Mouse (Mus musculus): Measurements from ENCODE around the gene Ubac2. TPM values are rescaled to one million over a fixed set of nuclear protein-coding genes. Genes with fewer than 3 reads are reported as not detected.

Gene Ubac2
- polyA plus RNA-seq, 1 experiment from 2014 or later: 38.5 TPM

- TF ChIP-seq EP300 (optimal IDR thresholded peaks at IDR 0.05) (no peak), CTCF (IDR thresholded peaks at IDR 0.05; ENCODE audit: low read depth) (no peak)
- no peaks in the 10 kb centered on the region for H3K27me3 ChIP-seq (ENCODE audit: control insufficient read depth, insufficient read depth, low read length)
- no peaks in the 10 kb centered on the region for H3K9me3 ChIP-seq (ENCODE audit: control insufficient read depth, low read length)
- H3K36me3 ChIP-seq (ENCODE audit: control insufficient read depth, insufficient read depth, low read length): peaks cover 12% of the 10 kb centered on the region; the same call in 1 of the 2 replicates
- H3K4me2 ChIP-seq (replicated peaks; ENCODE audit: low read depth): no peak overlapping the region
- H3K4me3 ChIP-seq (ENCODE audit: low read depth, low read length): no peak overlapping the region
- no peak for ATAC-seq (ENCODE audit: low FRiP score, low TSS enrichment)
- no peak for DNase-seq (ENCODE audit: low spot score)
- no peak overlapping the region for H3K9ac ChIP-seq (ENCODE audit: low read length)
- H3K27ac ChIP-seq (replicated peaks): no peak overlapping the region
- no peaks in the 10 kb centered on the region for H3K4me1 ChIP-seq (replicated peaks; ENCODE audit: control insufficient read depth, insufficient read depth)
These were observed 145.5 kb downstream of the Ubac2 start for GRCm38 (mm10) chr14:122023928-122024327.

GRCm38 (mm10) chr14:122028926-122029745 is 150.7 kb downstream of the Ubac2 start:
- WGBS: 82% methylated on average over 11 of the region's 11 CpGs
- no peak for DNase-seq (ENCODE audit: low spot score)
- Histone ChIP-seq H3K9me3 (ENCODE audit: control insufficient read depth, low read length) (no peaks in the 10 kb centered on the region), H3K4me1 (replicated peaks; ENCODE audit: control insufficient read depth, insufficient read depth) (no peaks in the 10 kb centered on the region), H3K27ac (replicated peaks) (no peak overlapping the region), H3K9ac (ENCODE audit: low read length) (no peak overlapping the region), H3K27me3 (ENCODE audit: control insufficient read depth, insufficient read depth, low read length) (no peaks in the 10 kb centered on the region), H3K36me3 (ENCODE audit: control insufficient read depth, insufficient read depth, low read length) (no peaks in the 10 kb centered on the region), H3K4me3 (ENCODE audit: low read depth, low read length) (no peak overlapping the region), H3K4me2 (replicated peaks; ENCODE audit: low read depth) (no peak overlapping the region)
- no peak for TF ChIP-seq CTCF (IDR thresholded peaks at IDR 0.05; ENCODE audit: low read depth)
- TF ChIP-seq EP300 (optimal IDR thresholded peaks at IDR 0.05): no peak
- 0 out of 2 replicates have a peak, but pooled peaks have one; percentile 35 for ATAC-seq (ENCODE audit: low FRiP score, low TSS enrichment)

- no peak overlapping the region for H3K4me2 ChIP-seq (replicated peaks; ENCODE audit: low read depth)
- H3K9ac ChIP-seq (ENCODE audit: low read length): no peak overlapping the region
- DNase-seq (ENCODE audit: low spot score) (no peak), ATAC-seq (ENCODE audit: low FRiP score, low TSS enrichment) (no peak)
- H3K4me3 ChIP-seq (ENCODE audit: low read depth, low read length): no peak overlapping the region
- H3K9me3 ChIP-seq (ENCODE audit: control insufficient read depth, low read length): no peaks in the 10 kb centered on the region
- WGBS: 91% methylated on average over 4 of the region's 4 CpGs
- no peaks in the 10 kb centered on the region for H3K36me3 ChIP-seq (ENCODE audit: control insufficient read depth, insufficient read depth, low read length)
- no peak overlapping the region for H3K27ac ChIP-seq (replicated peaks)
- no peaks in the 10 kb centered on the region for H3K27me3 ChIP-seq (ENCODE audit: control insufficient read depth, insufficient read depth, low read length)
- no peak for TF ChIP-seq CTCF (IDR thresholded peaks at IDR 0.05; ENCODE audit: low read depth)
- no peak for TF ChIP-seq EP300 (optimal IDR thresholded peaks at IDR 0.05)
- H3K4me1 ChIP-seq (replicated peaks; ENCODE audit: control insufficient read depth, insufficient read depth): no peaks in the 10 kb centered on the region
These were observed 151.4 kb downstream of the Ubac2 start for GRCm38 (mm10) chr14:122029851-122030250.

GRCm38 (mm10) chr14:122032045-122032444 is 153.6 kb downstream of the Ubac2 start:
- ATAC-seq (ENCODE audit: low FRiP score, low TSS enrichment): no peak
- Histone ChIP-seq H3K4me2 (replicated peaks; ENCODE audit: low read depth) (no peak overlapping the region), H3K27ac (replicated peaks) (no peak overlapping the region), H3K27me3 (ENCODE audit: control insufficient read depth, insufficient read depth, low read length) (no peaks in the 10 kb centered on the region), H3K4me3 (ENCODE audit: low read depth, low read length) (no peak overlapping the region), H3K9me3 (ENCODE audit: control insufficient read depth, low read length) (no peaks in the 10 kb centered on the region), H3K4me1 (replicated peaks; ENCODE audit: control insufficient read depth, insufficient read depth) (no peaks in the 10 kb centered on the region), H3K36me3 (ENCODE audit: control insufficient read depth, insufficient read depth, low read length) (no peaks in the 10 kb centered on the region), H3K9ac (ENCODE audit: low read length) (no peak overlapping the region)
- TF ChIP-seq CTCF (IDR thresholded peaks at IDR 0.05; ENCODE audit: low read depth): no peak
- no peak for TF ChIP-seq EP300 (optimal IDR thresholded peaks at IDR 0.05)
- no peak for DNase-seq (ENCODE audit: low spot score)
- WGBS: 46% methylated on average over 2 of the region's 2 CpGs

- ATAC-seq (ENCODE audit: low FRiP score, low TSS enrichment): peak; percentile 25; the same call in 1 of the 2 replicates
- Histone ChIP-seq H3K9me3 (ENCODE audit: control insufficient read depth, low read length) (no peaks in the 10 kb centered on the region), H3K36me3 (ENCODE audit: control insufficient read depth, insufficient read depth, low read length) (no peaks in the 10 kb centered on the region), H3K9ac (ENCODE audit: low read length) (no peak within 1 kb of the TSS), H3K4me3 (ENCODE audit: low read depth, low read length) (no peak within 1 kb of the TSS), H3K4me1 (replicated peaks; ENCODE audit: control insufficient read depth, insufficient read depth) (no peaks in the 10 kb centered on the region), H3K27ac (replicated peaks) (no peak within 1 kb of the TSS), H3K4me2 (replicated peaks; ENCODE audit: low read depth) (no peak within 1 kb of the TSS), H3K27me3 (ENCODE audit: control insufficient read depth, insufficient read depth, low read length) (no peaks in the 10 kb centered on the region)
- DNase-seq (ENCODE audit: low spot score): no peak
- 92% methylated on average over 13 of the region's 13 CpGs for WGBS
- TF ChIP-seq CTCF (IDR thresholded peaks at IDR 0.05; ENCODE audit: low read depth) (no peak), EP300 (optimal IDR thresholded peaks at IDR 0.05) (no peak)
These were observed 156.0 kb downstream of the Ubac2 start, which contains the start of gene Timm8a2 for GRCm38 (mm10) chr14:122034451-122034850. Gene Timm8a2, plus strand, starts transcription at chr14:122034674.

- 83% methylated on average over 1 of the region's 1 CpGs for WGBS
- no peak overlapping the region for H3K27ac ChIP-seq (replicated peaks)
- no peak overlapping the region for H3K4me3 ChIP-seq (ENCODE audit: low read depth, low read length)
- no peaks in the 10 kb centered on the region for H3K4me1 ChIP-seq (replicated peaks; ENCODE audit: control insufficient read depth, insufficient read depth)
- no peaks in the 10 kb centered on the region for H3K9me3 ChIP-seq (ENCODE audit: control insufficient read depth, low read length)
- no peak overlapping the region for H3K4me2 ChIP-seq (replicated peaks; ENCODE audit: low read depth)
- DNase-seq (ENCODE audit: low spot score) (no peak), ATAC-seq (ENCODE audit: low FRiP score, low TSS enrichment) (no peak)
- H3K9ac ChIP-seq (ENCODE audit: low read length): no peak overlapping the region
- TF ChIP-seq CTCF (IDR thresholded peaks at IDR 0.05; ENCODE audit: low read depth): 0 out of 2 replicates have a peak, but pooled peaks have one; percentile 5
- TF ChIP-seq EP300 (optimal IDR thresholded peaks at IDR 0.05): no peak
- H3K27me3 ChIP-seq (ENCODE audit: control insufficient read depth, insufficient read depth, low read length): no peaks in the 10 kb centered on the region
- no peaks in the 10 kb centered on the region for H3K36me3 ChIP-seq (ENCODE audit: control insufficient read depth, insufficient read depth, low read length)
These were observed 156.8 kb downstream of the Ubac2 start for GRCm38 (mm10) chr14:122035181-122035580.
